11 mouse cellular contexts compared by ENCODE assay signal in the genomic region with DNA sequence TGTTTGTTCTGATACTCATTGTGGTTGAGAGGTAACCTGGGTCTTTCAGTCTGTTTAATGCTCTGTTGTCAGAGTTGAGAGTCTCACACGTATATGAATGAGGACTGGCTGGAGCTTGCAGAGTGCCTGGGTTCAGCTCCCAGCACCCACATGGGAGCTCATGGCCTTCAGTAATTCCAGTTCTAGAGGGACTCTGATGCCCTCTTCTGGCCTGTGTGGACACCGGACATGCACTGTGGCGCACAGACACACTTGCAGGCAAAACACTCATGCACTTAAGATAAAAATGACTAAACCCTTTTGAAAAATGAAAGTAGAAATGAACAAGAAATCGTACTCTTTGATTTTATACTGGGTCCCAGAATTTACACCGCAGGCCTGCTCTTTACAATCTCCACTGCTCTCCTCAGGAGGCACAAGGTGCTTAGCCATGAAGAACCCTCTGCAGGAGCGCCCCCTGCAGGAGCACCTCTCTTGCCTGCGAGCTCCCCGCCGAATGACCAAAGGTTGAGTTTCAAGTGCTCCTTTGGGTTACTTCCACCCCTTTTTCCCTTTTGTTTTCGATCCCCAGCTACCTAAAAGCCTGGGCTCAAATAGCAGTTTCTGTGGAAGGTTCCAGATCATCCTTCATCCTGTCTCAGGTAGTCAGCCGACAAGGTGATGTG.
DNase-seq lines count a peak whose midpoint lies in the region; ATAC-seq and TF ChIP-seq lines count a peak whose summit lies in the region.
"Had no signal": no experiment of that assay in that cellular context is flagged by ENCODE, and none has a peak within 500 bp of the region (broad histone marks: within the 10 kb centered on the region; RNA-seq: fewer than 3 reads in every experiment).

No protein-coding gene starts in this region.

- no peaks in the 10 kb centered on the region for H3K79me2 ChIP-seq in liver, adult 2 months (ENCODE audit: control insufficient read depth, insufficient read depth, low read length)

- no peak for TF ChIP-seq CTCF in gastrocnemius, adult 2 months (IDR thresholded peaks at IDR 0.05)
- 0 out of 2 replicates have a peak, but pooled peaks have one; percentile 19 for TF ChIP-seq CTCF in liver, adult 2 months (IDR thresholded peaks at IDR 0.05; ENCODE audit: low read depth, low read length)
- TF ChIP-seq CTCF in E14TG2a.4 (conservative IDR thresholded peaks at IDR 0.05; ENCODE audit: low read length), result peak; percentile 35

- H3K4me2 ChIP-seq in liver, embryonic 12.5 days, result no peak overlapping the region
- H3K4me2 ChIP-seq in hindbrain, embryonic 16.5 days (ENCODE audit: low read length), result no peak overlapping the region
- H3K4me2 ChIP-seq: limb, embryonic 15.5 days; midbrain, embryonic 11.5 days had no signal

- intact Hi-C loops in gastrocnemius, adult 2 months (cut with DNase I), result loop anchor here (5.0 kb wide), 1 partner anchor 72 kb away; no protein-coding TSS in a partner anchor

- H3K4me3 ChIP-seq in gastrocnemius, adult 2 months, result no peak overlapping the region
- H3K4me3 ChIP-seq in liver, adult 2 months (ENCODE audit: insufficient read depth, low read depth, low read length), result no peak overlapping the region
- H3K4me3 ChIP-seq in liver, embryonic 12.5 days, result no peak overlapping the region
- no peak overlapping the region for H3K4me3 ChIP-seq in E14TG2a.4 (replicated peaks; ENCODE audit: low read length)
- no peak overlapping the region for H3K4me3 ChIP-seq in hindbrain, embryonic 16.5 days (ENCODE audit: low read length)
- H3K4me3 ChIP-seq: limb, embryonic 15.5 days had no signal

- no peaks in the 10 kb centered on the region for H3K9me3 ChIP-seq in liver, embryonic 12.5 days (replicated peaks)
- H3K9me3 ChIP-seq in E14TG2a.4 (ENCODE audit: low read length), result no peaks in the 10 kb centered on the region
- H3K9me3 ChIP-seq in hindbrain, embryonic 16.5 days (ENCODE audit: control insufficient read depth, low read length), result no peaks in the 10 kb centered on the region
- H3K9me3 ChIP-seq: limb, embryonic 15.5 days had no signal

- peaks cover 58% of the 10 kb centered on the region for H3K36me3 ChIP-seq in liver, adult 2 months (ENCODE audit: control insufficient read depth, insufficient read depth, low read length)
- H3K36me3 ChIP-seq in liver, embryonic 12.5 days, result peaks cover 9% of the 10 kb centered on the region
- no peaks in the 10 kb centered on the region for H3K36me3 ChIP-seq in E14TG2a.4 (ENCODE audit: insufficient read depth, low read length)
- H3K36me3 ChIP-seq in hindbrain, embryonic 16.5 days (ENCODE audit: control insufficient read depth, insufficient read depth, low read length), result no peaks in the 10 kb centered on the region

- H3K4me1 ChIP-seq in liver, adult 2 months (ENCODE audit: control insufficient read depth, insufficient read depth, low read length), result peaks cover 8% of the 10 kb centered on the region; the same call in 1 of the 2 replicates
- H3K4me1 ChIP-seq in liver, embryonic 12.5 days, result peaks cover 7% of the 10 kb centered on the region; the same call in 1 of the 2 replicates
- peaks cover 15% of the 10 kb centered on the region for H3K4me1 ChIP-seq in E14TG2a.4 (replicated peaks; ENCODE audit: low read depth, low read length)
- no peaks in the 10 kb centered on the region for H3K4me1 ChIP-seq in hindbrain, embryonic 16.5 days (ENCODE audit: control insufficient read depth, insufficient read depth, low read depth, low read length)

- 97% methylated on average over 11 of the region's 11 CpGs for whole genome bisulfite sequencing in liver, adult 2 months
- 80% methylated on average over 11 of the region's 11 CpGs for WGBS in liver, embryonic 12.5 days (ENCODE audit: insufficient replicate concordance)
- 92% methylated on average over 11 of the region's 11 CpGs for WGBS in hindbrain, embryonic 16.5 days

- ATAC-seq in liver, embryonic 12.5 days, result no peak
- no peak for ATAC-seq in hindbrain, embryonic 16.5 days

- no peak overlapping the region for H3K9ac ChIP-seq in liver, adult 2 months (ENCODE audit: low read depth, low read length)
- H3K9ac ChIP-seq in liver, embryonic 12.5 days, result no peak overlapping the region
- H3K9ac ChIP-seq in hindbrain, embryonic 16.5 days (ENCODE audit: low read depth, low read length), result no peak overlapping the region
- H3K9ac ChIP-seq: limb, embryonic 15.5 days had no signal

- peak overlapping the region; percentile 78 for H3K27ac ChIP-seq in gastrocnemius, adult 2 months
- H3K27ac ChIP-seq in liver, adult 2 months (replicated peaks; ENCODE audit: insufficient read depth, low read depth, low read length), result no peak overlapping the region
- H3K27ac ChIP-seq in liver, embryonic 12.5 days, result no peak overlapping the region
- H3K27ac ChIP-seq in hindbrain, embryonic 16.5 days (ENCODE audit: low read depth, low read length), result peak overlapping the region; percentile 14

- no peak for TF ChIP-seq POLR2A in liver, adult 2 months (IDR thresholded peaks at IDR 0.05; ENCODE audit: extremely low read depth, insufficient read depth, low read length)

- DNase-seq in gastrocnemius, adult 2 months, result no peak
- DNase-seq in gastrocnemius, postnatal 10 days, result no peak
- DNase-seq in liver, adult 2 months (ENCODE audit: extremely low read depth, low read depth, low spot score), result no peak
- no peak for DNase-seq in embryo, embryonic 11 days
- no peak for DNase-seq in retina, embryonic 14.5 days (ENCODE audit: low spot score)
- DNase-seq: cerebellum, adult 9-11 months had no signal

- H3K27me3 ChIP-seq in liver, adult 2 months (ENCODE audit: control insufficient read depth, insufficient read depth, low read length), result no peaks in the 10 kb centered on the region
- H3K27me3 ChIP-seq in liver, embryonic 12.5 days (replicated peaks), result no peaks in the 10 kb centered on the region
- no peaks in the 10 kb centered on the region for H3K27me3 ChIP-seq in E14TG2a.4 (ENCODE audit: insufficient read depth, low read length)
- no peaks in the 10 kb centered on the region for H3K27me3 ChIP-seq in hindbrain, embryonic 16.5 days (replicated peaks; ENCODE audit: control insufficient read depth, insufficient read depth, low read length)
- H3K27me3 ChIP-seq: limb, embryonic 15.5 days had no signal

Comparison
In these comparisons a context has a peak if more than half of its experiments do, and no peak if none do; other contexts are left out.
1. H3K27ac ChIP-seq: peak in gastrocnemius, adult 2 months (single experiment) and hindbrain, embryonic 16.5 days (single experiment); none in liver, adult 2 months (single experiment) and liver, embryonic 12.5 days (single experiment).